Mouse (Mus musculus): Measurements from ENCODE around the gene Fmod.

Gene Fmod

GRCm38 (mm10) chr1:134037172-134037571, at the start of gene Fmod:
Fmod (plus strand) TSS chr1:134037254.
- no peak for DNase-seq

DNA sequence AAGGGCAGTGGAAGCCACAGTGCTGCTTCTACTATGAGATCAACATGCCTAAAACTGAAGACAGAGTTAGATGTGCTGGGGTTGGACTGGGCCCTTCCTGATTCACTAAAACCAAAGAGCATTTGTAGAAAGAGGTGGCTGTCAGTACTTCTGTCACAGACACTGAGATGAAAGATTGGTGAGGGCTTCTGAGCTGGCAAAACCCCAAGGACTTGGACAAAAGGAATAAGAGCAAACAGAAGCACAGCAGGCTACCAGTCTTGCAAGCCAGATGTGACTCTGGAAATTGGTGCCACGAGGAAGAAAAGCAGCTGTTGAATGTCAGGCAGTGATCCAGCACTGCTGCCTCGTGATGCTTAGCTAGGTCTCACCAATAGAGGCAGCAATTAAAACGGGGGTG, 48.2 kb upstream of the Fmod start:
- DNase-seq = no peak

- no peak for DNase-seq
Measured at GRCm38 (mm10) chr1:133991277-133991676, 45.8 kb upstream of the Fmod start.

GRCm38 (mm10) chr1:134005490-134005889, 31.6 kb upstream of the Fmod start:
- DNase-seq = no peak

GRCm38 (mm10) chr1:134006105-134006764, 30.8 kb upstream of the Fmod start:
- DNase-seq = no peak

GRCm38 (mm10) chr1:134024293-134024971, 12.6 kb upstream of the Fmod start:
- DNase-seq = no peak

- no peak for DNase-seq
Measured at GRCm38 (mm10) chr1:134025975-134026374, 11.1 kb upstream of the Fmod start.

DNA sequence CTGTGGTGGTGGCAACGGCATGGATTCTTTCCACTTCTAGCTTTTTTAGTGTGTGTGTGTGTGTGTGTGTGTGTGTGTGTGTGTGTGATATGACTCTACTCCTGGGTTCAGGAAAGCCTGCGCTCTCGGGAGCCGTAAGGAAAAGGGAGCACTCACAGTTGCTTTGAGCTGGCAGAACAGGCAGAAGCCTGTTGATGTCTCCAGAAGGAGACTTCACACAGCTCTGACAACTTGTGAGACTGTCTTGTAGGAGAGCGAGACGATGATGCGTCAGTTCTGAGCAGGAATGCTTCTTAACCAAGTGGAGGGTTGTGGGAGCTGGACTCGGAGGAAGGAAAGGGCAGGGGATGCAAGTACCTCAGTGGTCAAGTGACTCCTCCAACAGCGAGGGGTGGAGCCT, 10.3 kb upstream of the Fmod start:
- no peak for DNase-seq

DNA sequence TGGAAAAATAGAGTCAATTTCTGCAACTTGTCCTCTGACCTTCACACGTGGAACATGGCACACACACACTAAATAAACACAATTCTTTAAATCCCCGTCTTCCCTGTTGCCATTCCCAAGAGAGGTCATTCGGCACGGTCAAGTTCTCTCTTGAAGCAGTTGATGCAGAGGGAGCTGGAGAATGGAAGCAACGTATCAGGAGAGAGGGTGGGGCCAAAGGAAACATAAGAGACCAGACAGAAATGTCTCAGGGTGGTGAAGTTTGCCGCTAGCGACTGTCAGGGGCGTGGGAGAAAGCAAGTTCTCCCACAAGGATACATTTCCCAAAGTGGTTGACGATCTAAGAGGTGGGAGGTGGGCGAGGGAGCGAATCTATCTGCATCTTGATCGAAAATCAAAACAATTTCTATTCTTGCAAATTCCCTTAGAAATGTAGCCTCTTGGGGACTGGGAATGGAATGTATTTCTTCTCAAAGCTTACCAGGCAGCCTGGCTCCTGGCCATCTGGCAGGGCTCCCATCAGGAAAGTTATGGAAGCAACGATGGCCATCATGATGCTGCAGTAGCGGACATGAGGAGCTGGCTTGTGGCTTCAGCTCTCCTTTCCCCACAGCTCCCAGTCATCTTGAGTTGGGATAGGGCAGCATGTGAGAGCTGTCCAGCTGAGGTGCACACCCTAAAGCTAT, 8.8 kb upstream of the Fmod start:
- no peak for DNase-seq

DNA sequence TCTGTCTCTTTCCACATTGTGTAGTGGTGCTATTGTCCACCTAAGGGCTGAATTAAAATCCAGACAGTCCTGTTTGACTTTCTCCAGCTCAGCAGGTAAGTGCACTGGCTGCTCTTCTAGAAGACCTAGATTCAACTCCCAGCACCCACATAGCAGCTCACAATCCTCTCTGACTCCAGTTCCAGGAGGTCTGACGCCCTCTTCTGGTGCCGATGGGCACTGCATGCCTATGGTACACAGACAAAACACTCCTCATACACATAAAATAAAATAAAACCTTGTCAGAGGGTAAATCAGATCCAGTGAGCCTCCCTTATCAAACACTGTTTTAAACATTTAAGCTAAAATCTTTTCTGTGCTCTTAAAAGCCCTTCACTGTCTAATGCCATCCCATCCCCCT, 562 bp upstream of the Fmod start:
- no peak for DNase-seq

GRCm38 (mm10) chr1:134038336-134038735, 1.3 kb downstream of the Fmod start:
- no peak for DNase-seq

DNA sequence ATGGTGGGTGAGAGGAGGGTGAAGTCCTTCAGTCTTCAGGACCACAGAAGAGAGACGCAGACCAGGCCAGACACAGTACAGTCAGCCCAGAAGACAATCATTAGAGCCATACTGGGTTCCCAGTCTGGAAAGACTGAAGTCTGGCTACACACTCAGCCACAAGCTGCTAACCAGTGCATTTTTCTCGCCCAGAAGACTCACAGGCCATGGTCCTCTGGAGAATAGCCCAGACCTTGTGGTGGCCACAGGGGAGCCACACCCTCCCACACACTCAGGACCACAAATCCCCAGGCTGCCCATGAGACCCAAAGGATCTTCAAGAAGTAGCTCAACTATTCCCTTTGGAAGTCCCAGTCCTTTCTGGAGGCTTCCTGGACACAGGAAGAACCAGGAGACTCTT, 2.3 kb downstream of the Fmod start:
- no peak for DNase-seq

- no peak for DNase-seq
Measured at GRCm38 (mm10) chr1:134041900-134042299, 4.8 kb downstream of the Fmod start.

GRCm38 (mm10) chr1:134042341-134042740, 5.3 kb downstream of the Fmod start:
- no peak for DNase-seq

- DNase-seq = no peak
Measured at GRCm38 (mm10) chr1:134044805-134045204, 7.8 kb downstream of the Fmod start.

DNA sequence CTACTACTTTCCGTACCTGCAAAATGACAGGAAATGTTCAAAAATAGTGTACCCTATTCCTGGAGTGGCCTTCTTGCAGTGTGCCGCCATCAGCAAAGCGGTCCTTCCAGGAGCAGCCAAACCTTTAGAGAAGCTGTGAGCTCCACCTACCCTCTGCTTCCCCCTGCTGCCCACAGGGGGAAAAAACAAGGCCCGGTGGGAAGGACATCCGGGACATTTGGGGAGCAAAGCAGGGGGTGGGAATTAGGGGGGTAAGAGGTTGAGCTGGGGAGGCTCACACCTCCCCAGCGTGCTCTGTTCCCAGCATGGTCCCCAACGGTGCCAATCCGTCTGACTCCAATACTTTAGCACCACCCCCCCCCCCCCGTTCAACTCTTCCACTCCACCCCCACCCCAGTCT, 8.9 kb downstream of the Fmod start:
- DNase-seq = peak; percentile 49 to 59

- DNase-seq = no peak
Measured at GRCm38 (mm10) chr1:134046387-134046786, 9.3 kb downstream of the Fmod start.

- no peak for DNase-seq
Measured at GRCm38 (mm10) chr1:134047431-134047830, 10.4 kb downstream of the Fmod start.

DNA sequence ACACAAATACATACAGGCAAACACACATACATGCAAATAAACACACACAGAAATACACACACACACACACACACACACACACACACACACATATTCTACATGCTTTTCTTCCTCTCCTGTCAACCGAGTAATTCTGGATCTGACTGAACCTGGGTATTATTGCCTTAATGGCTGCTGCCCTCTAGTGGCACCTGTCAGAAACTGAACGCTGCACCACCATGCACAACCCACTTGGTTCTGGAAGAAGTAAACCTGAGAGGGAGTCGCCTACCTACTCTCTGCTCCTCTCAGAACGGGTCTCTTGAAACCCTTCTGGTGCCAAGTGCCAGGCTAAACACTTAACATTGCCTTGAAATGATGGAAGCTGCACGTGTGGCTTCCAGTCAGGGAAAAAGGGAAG, 11.7 kb downstream of the Fmod start:
- peak in 1 of 2 experiments; percentile 37 for DNase-seq

GRCm38 (mm10) chr1:134049542-134049941, 12.5 kb downstream of the Fmod start:
- no peak for DNase-seq

DNA sequence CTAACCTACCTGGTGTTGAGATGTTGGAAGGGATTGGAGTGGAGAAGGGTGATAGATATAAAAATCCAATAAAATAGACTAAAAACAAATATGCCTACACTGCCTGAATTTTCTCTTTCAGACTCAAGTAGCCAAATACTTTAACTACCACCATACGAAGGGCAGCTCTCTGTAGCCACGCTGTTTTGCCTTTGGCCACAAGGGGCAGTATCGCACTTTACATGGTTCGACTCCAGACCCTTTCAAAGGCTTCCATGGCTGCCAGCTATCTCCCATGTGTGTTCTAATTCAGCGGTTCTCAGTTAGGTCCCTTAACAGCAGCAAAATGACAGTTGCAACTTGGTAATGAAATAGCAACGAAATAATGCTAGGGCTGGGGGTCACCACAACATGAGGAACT, 16.2 kb downstream of the Fmod start:
- DNase-seq = peak; percentile 65 to 77

DNA sequence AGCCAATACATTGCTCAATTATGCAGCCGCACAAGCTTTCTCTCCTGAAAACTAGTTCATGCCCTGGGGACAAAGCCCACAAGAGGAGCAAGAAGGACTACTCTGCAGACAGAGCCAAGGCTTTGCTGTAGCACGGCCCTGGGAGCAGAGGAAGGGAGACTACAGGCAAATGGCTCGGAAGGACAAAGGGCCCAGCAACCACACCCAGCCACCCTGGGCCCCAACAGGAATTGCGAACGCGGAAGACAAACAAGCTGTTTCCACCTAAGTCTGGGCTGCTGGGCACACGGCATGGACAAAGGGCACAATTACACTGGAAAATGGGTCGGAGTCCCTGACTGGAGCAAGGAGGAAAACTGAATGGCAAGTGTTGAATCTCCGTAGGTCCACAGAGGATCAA, 18.0 kb downstream of the Fmod start:
- DNase-seq = no peak

GRCm38 (mm10) chr1:134055666-134056245, 18.7 kb downstream of the Fmod start:
- DNase-seq = no peak

- no peak for DNase-seq
Measured at GRCm38 (mm10) chr1:134056285-134056684, 19.2 kb downstream of the Fmod start.

Data from thymus, adult 18-20 months (tissue).